8 mouse cellular contexts compared by ENCODE assay signal in the genomic region with DNA sequence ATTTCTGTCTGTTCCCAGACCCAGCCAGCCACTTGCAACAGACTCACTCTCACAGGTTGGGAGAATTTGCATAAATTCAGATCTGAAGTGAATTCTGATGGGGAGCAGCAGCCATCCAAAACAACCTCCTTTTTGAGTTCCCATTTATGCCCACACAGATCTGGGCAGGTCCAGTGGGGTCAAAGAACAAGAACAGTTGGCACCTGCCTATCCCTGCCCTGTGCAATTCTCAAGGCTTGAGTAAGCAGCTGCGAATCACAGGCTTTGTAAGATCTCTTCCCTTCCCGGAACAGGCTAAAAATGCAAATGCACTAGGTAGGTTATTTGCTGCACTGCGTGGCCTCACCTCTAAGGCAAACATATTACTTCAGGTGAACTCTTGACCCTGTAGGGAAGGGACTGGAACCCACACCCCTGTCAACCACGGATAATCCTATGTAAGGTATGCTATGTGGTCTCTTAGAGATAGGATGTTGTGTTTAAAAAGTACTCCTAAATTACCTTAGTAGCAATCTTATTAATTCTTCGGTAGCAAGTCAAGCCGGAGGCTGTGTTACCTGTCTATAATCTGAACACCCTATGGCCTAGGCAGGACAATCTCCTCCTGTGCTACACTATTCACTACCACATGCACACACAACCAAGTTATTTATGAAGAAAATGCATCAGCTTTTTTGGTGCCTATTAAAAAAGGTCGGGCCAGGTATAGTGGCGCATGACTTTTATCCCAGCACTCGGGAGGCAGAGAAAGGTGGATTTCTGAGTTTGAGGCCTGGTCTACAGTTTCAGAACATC. TPM values are rescaled to one million over a fixed set of nuclear protein-coding genes. Genes with fewer than 3 reads are reported as not detected.
DNase-seq lines count a peak whose midpoint lies in the region; ATAC-seq lines count a peak whose summit lies in the region.

No protein-coding gene starts in this region.

- H3K36me3 ChIP-seq in limb, embryonic 15.5 days: no peaks in the 10 kb centered on the region
- peaks cover 9% of the 10 kb centered on the region for H3K36me3 ChIP-seq in limb, embryonic 10.5 days
- H3K36me3 ChIP-seq in kidney, embryonic 16.5 days (ENCODE audit: insufficient read depth, low read length): no peaks in the 10 kb centered on the region
- H3K36me3 ChIP-seq in midbrain, embryonic 11.5 days (ENCODE audit: control insufficient read depth, insufficient read depth, low read length): no peaks in the 10 kb centered on the region
- peaks cover 7% of the 10 kb centered on the region for H3K36me3 ChIP-seq in hindbrain, embryonic 14.5 days (replicated peaks; ENCODE audit: control insufficient read depth, insufficient read depth)
- peaks cover 7% of the 10 kb centered on the region for H3K36me3 ChIP-seq in hindbrain, embryonic 10.5 days

- WGBS in limb, embryonic 15.5 days: 76% methylated on average over 9 of the region's 9 CpGs
- 92% methylated on average over 9 of the region's 9 CpGs for WGBS in limb, embryonic 10.5 days
- WGBS in kidney, embryonic 16.5 days: 72% methylated on average over 9 of the region's 9 CpGs
- 86% methylated on average over 9 of the region's 9 CpGs for WGBS in midbrain, embryonic 11.5 days
- 88% methylated on average over 9 of the region's 9 CpGs for WGBS in hindbrain, embryonic 14.5 days
- 90% methylated on average over 9 of the region's 9 CpGs for WGBS in hindbrain, embryonic 10.5 days

- H3K4me3 ChIP-seq in limb, embryonic 15.5 days: no peak overlapping the region
- no peak overlapping the region for H3K4me3 ChIP-seq in limb, embryonic 10.5 days
- H3K4me3 ChIP-seq in kidney, embryonic 16.5 days (ENCODE audit: low read length): no peak overlapping the region
- no peak overlapping the region for H3K4me3 ChIP-seq in midbrain, embryonic 11.5 days (ENCODE audit: low read depth, low read length)
- H3K4me3 ChIP-seq in hindbrain, embryonic 14.5 days (replicated peaks; ENCODE audit: low read length): no peak overlapping the region
- H3K4me3 ChIP-seq in hindbrain, embryonic 10.5 days: no peak overlapping the region

- H3K4me2 ChIP-seq in limb, embryonic 15.5 days: no peak overlapping the region
- H3K4me2 ChIP-seq in kidney, embryonic 16.5 days (replicated peaks; ENCODE audit: low read depth, low read length): no peak overlapping the region
- H3K4me2 ChIP-seq in midbrain, embryonic 11.5 days: no peak overlapping the region
- no peak overlapping the region for H3K4me2 ChIP-seq in hindbrain, embryonic 14.5 days (replicated peaks)

- peaks cover 18% of the 10 kb centered on the region for H3K4me1 ChIP-seq in limb, embryonic 15.5 days
- H3K4me1 ChIP-seq in limb, embryonic 10.5 days: peaks cover 32% of the 10 kb centered on the region
- H3K4me1 ChIP-seq in kidney, embryonic 16.5 days (ENCODE audit: insufficient read depth, low read length): peaks cover 63% of the 10 kb centered on the region
- no peaks in the 10 kb centered on the region for H3K4me1 ChIP-seq in midbrain, embryonic 11.5 days (ENCODE audit: control insufficient read depth, insufficient read depth, low read length)
- H3K4me1 ChIP-seq in hindbrain, embryonic 14.5 days (replicated peaks; ENCODE audit: control insufficient read depth, insufficient read depth, low read length): 0 out of 2 replicates have a peak, but pooled peaks cover 3% of the 10 kb centered on the region
- H3K4me1 ChIP-seq in hindbrain, embryonic 10.5 days (replicated peaks): peaks cover 35% of the 10 kb centered on the region

- ATAC-seq in limb, embryonic 15.5 days (ENCODE audit: insufficient number of reproducible peaks, low FRiP score, low TSS enrichment, low read depth): no peak
- ATAC-seq in activated CD4-positive, CD25-positive, alpha-beta regulatory T cell, adult 4 months: peak; percentile 1
- peak; percentile 41 for ATAC-seq in kidney, embryonic 16.5 days (ENCODE audit: low FRiP score, low TSS enrichment)
- ATAC-seq in midbrain, embryonic 11.5 days (ENCODE audit: low FRiP score): no peak
- no peak for ATAC-seq in hindbrain, embryonic 14.5 days (ENCODE audit: low FRiP score)

- no peaks in the 10 kb centered on the region for H3K9me3 ChIP-seq in limb, embryonic 15.5 days
- H3K9me3 ChIP-seq in limb, embryonic 10.5 days (replicated peaks): no peaks in the 10 kb centered on the region
- H3K9me3 ChIP-seq in kidney, embryonic 16.5 days (ENCODE audit: low read length): no peaks in the 10 kb centered on the region
- H3K9me3 ChIP-seq in midbrain, embryonic 11.5 days (ENCODE audit: control insufficient read depth, low read length): no peaks in the 10 kb centered on the region
- H3K9me3 ChIP-seq in hindbrain, embryonic 14.5 days (ENCODE audit: control insufficient read depth, low read length): no peaks in the 10 kb centered on the region
- H3K9me3 ChIP-seq in hindbrain, embryonic 10.5 days: no peaks in the 10 kb centered on the region

- H3K27me3 ChIP-seq in limb, embryonic 15.5 days: no peaks in the 10 kb centered on the region
- no peaks in the 10 kb centered on the region for H3K27me3 ChIP-seq in limb, embryonic 10.5 days (ENCODE audit: low read depth, poor library complexity, severe bottlenecking)
- no peaks in the 10 kb centered on the region for H3K27me3 ChIP-seq in kidney, embryonic 16.5 days (ENCODE audit: insufficient read depth, low read length)
- H3K27me3 ChIP-seq in midbrain, embryonic 11.5 days (ENCODE audit: control insufficient read depth, insufficient read depth, low read length): no peaks in the 10 kb centered on the region
- H3K27me3 ChIP-seq in hindbrain, embryonic 14.5 days (ENCODE audit: control insufficient read depth, insufficient read depth, low read length): no peaks in the 10 kb centered on the region
- H3K27me3 ChIP-seq in hindbrain, embryonic 10.5 days (ENCODE audit: insufficient read depth, poor library complexity, severe bottlenecking): no peaks in the 10 kb centered on the region

- H3K27ac ChIP-seq in limb, embryonic 15.5 days: peak overlapping the region; percentile 27; the same call in 1 of the 2 replicates
- no peak overlapping the region for H3K27ac ChIP-seq in limb, embryonic 10.5 days
- H3K27ac ChIP-seq in kidney, embryonic 16.5 days (ENCODE audit: low read length): peak overlapping the region; percentile 85
- no peak overlapping the region for H3K27ac ChIP-seq in midbrain, embryonic 11.5 days (ENCODE audit: low read depth, low read length)
- no peak overlapping the region for H3K27ac ChIP-seq in hindbrain, embryonic 14.5 days
- no peak overlapping the region; the same call in 1 of the 2 replicates for H3K27ac ChIP-seq in hindbrain, embryonic 10.5 days

- DNase-seq in limb, embryonic 10.5 days (ENCODE audit: low spot score): no peak
- peak; percentile 61 for DNase-seq in naive thymus-derived CD4-positive, alpha-beta T cell, adult 2 months (ENCODE audit: low read depth)
- DNase-seq in midbrain, embryonic 11.5 days (ENCODE audit: low spot score, missing footprints): no peak
- no peak for DNase-seq in hindbrain, embryonic 14.5 days (ENCODE audit: low spot score)
- DNase-seq in hindbrain, embryonic 10.5 days (ENCODE audit: low spot score): no peak

- H3K9ac ChIP-seq in limb, embryonic 15.5 days: no peak overlapping the region
- no peak overlapping the region for H3K9ac ChIP-seq in kidney, embryonic 16.5 days (replicated peaks; ENCODE audit: low read length)
- no peak overlapping the region for H3K9ac ChIP-seq in midbrain, embryonic 11.5 days (ENCODE audit: low read length)
- no peak overlapping the region for H3K9ac ChIP-seq in hindbrain, embryonic 14.5 days

RNA-seq across cellular contexts. Expression of gene Tubd1, which starts 35.7 kb away (rescaled TPM):
- polyA plus RNA-seq in limb, embryonic 15.5 days (2015; fragmentation: Nextera tagmentation; extraction: Ambion mirVana): 11.1 and 11.3 TPM in 2 replicates
- polyA plus RNA-seq in limb, embryonic 10.5 days (2016; fragmentation: Nextera tagmentation; extraction: Ambion mirVana): 9.8 and 10.8 TPM in 2 replicates
- 1 to 10 TPM; 5.7 to 5.9 TPM for polyA plus RNA-seq in activated CD4-positive, CD25-positive, alpha-beta regulatory T cell, adult 4 months (2017; shearing (Covaris generic))
- polyA plus RNA-seq in kidney, embryonic 16.5 days (2015; fragmentation: Nextera tagmentation; extraction: Ambion mirVana): 11.4 and 13.6 TPM in 2 replicates
- 11.2 and 15.1 TPM in 2 replicates for polyA plus RNA-seq in midbrain, embryonic 11.5 days (2014; fragmentation: Nextera tagmentation; extraction: Ambion mirVana)
- 5.8 and 6.1 TPM in 2 replicates for polyA plus RNA-seq in hindbrain, embryonic 14.5 days (2014; fragmentation: Nextera tagmentation; extraction: Ambion mirVana)
- polyA plus RNA-seq in hindbrain, embryonic 10.5 days (2016; fragmentation: Nextera tagmentation; extraction: Ambion mirVana): 12.7 and 12.8 TPM in 2 replicates

RNA-seq across cellular contexts. Expression of gene Rps6kb1, which starts 35.9 kb away (rescaled TPM):
- 73.2 and 74.5 TPM in 2 replicates for polyA plus RNA-seq in limb, embryonic 15.5 days (2015; fragmentation: Nextera tagmentation; extraction: Ambion mirVana)
- 47.3 and 64.3 TPM in 2 replicates for polyA plus RNA-seq in limb, embryonic 10.5 days (2016; fragmentation: Nextera tagmentation; extraction: Ambion mirVana)
- 10 to 100 TPM; 40.2 to 56.5 TPM for polyA plus RNA-seq in activated CD4-positive, CD25-positive, alpha-beta regulatory T cell, adult 4 months (2017; shearing (Covaris generic))
- 51.6 and 62.1 TPM in 2 replicates for polyA plus RNA-seq in kidney, embryonic 16.5 days (2015; fragmentation: Nextera tagmentation; extraction: Ambion mirVana)
- polyA plus RNA-seq in midbrain, embryonic 11.5 days (2014; fragmentation: Nextera tagmentation; extraction: Ambion mirVana): 54.1 and 62.2 TPM in 2 replicates
- polyA plus RNA-seq in hindbrain, embryonic 14.5 days (2014; fragmentation: Nextera tagmentation; extraction: Ambion mirVana): 45.1 and 51.9 TPM in 2 replicates
- polyA plus RNA-seq in hindbrain, embryonic 10.5 days (2016; fragmentation: Nextera tagmentation; extraction: Ambion mirVana): 43.5 and 53.6 TPM in 2 replicates

Comparison
In these comparisons a context has a peak if more than half of its experiments do, and no peak if none do; other contexts are left out.
1. H3K27ac ChIP-seq: peak in limb, embryonic 15.5 days (single experiment) and kidney, embryonic 16.5 days (single experiment); none in limb, embryonic 10.5 days (single experiment), midbrain, embryonic 11.5 days (single experiment), hindbrain, embryonic 14.5 days (single experiment) and hindbrain, embryonic 10.5 days (single experiment).
2. ATAC-seq: peak in activated CD4-positive, CD25-positive, alpha-beta regulatory T cell, adult 4 months (single experiment) and kidney, embryonic 16.5 days (single experiment); none in limb, embryonic 15.5 days (single experiment), midbrain, embryonic 11.5 days (single experiment) and hindbrain, embryonic 14.5 days (single experiment).